Mouse (Mus musculus) heart, adult 11 months (tissue): ENCODE results near the gene Stap2.

Source experiments
- DNase-seq: peaks from one replicate; pipeline ENCODE4 v3.0.0; 2022

Gene Stap2

GRCm38 (mm10) chr17:55957726-55958583 is 47.4 kb downstream of the Stap2 start:
- peak; percentile 81 for DNase-seq

DNA sequence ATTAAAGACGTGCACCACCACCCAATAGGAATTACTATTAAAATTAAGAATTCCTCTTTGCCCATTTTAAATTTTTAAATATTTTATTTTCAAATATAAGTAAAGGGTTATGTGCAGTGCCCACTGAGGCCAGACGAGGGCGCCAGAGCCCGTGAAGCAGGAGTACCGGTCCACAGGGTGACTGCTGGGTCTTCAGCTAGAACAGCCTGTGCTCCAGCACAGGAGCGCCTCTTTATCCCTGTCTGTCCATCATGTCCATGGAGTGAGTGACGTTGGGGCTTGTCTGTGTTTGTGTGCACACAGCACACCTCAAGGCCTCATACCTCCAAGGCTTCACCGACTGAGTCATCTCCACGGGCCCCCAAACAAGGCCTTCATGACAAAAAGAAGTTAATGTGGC is 48.2 kb downstream of the Stap2 start:
- DNase-seq, result peak; percentile 95

DNA sequence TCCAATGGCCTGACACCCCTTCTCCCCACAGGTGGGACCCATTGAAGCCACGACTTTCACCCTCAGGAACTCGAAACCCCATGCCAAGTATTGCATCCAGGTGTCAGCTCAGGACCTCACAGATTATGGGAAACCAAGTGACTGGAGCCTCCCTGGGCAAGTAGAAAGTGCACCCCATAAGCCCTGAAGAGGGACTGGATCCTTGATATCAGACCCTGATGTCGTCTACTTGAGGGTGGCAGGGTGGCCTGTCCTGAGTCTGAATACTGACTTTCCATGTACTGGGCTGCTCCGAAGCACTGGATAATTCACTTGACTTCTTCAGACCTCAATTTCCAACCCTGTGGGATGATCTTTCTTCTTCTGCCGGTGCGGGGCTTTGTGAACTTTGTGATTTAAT is 48.8 kb downstream of the Stap2 start:
- DNase-seq, result peak; percentile 88

DNA sequence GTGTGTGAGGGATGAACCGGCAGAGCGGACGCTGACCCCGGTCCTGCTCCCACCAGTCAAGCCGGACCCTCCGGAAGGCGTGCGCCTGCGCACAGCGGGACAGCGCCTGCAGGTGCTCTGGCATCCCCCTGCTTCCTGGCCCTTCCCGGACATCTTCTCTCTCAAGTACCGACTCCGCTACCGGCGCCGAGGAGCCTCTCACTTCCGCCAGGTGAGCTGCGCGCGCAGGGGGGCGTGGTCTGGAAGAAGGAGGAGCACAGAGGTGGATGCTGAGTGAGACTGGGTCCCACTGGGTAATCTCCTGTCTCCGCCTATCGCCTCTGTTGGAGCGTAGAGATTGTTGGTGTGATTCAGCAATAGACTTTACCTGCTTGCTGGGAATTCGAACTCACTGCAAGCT is 49.3 kb downstream of the Stap2 start:
- peak; percentile 94 for DNase-seq

- peak; percentile 87 for DNase-seq
These were observed 51.2 kb downstream of the Stap2 start for GRCm38 (mm10) chr17:55954229-55954628.

DNA sequence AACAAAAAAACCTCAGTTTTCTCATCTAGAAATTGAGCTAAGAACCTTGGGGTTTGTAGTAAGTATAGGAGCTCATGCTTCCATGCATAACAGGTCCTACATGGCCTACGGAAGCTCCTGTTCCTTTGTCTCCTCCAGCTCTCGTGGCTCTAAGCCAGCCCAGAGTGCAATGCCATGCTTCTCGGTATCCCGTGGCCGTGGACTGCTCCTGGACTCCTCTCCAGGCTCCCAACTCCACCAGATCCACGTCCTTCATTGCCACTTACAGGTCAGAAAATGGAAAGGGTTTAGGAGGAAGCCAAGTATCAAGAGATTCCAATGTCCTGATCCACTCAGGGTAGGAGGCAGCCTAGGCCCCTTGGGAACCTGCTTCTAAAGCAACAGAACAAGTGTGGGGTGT is 51.6 kb downstream of the Stap2 start:
- peak; percentile 82 for DNase-seq

- DNase-seq, result peak; percentile 96
These were observed 52.8 kb downstream of the Stap2 start, which contains the start of gene Ebi3 for GRCm38 (mm10) chr17:55952447-55953027. Gene Ebi3 (plus strand): TSS chr17:55952640.

DNA sequence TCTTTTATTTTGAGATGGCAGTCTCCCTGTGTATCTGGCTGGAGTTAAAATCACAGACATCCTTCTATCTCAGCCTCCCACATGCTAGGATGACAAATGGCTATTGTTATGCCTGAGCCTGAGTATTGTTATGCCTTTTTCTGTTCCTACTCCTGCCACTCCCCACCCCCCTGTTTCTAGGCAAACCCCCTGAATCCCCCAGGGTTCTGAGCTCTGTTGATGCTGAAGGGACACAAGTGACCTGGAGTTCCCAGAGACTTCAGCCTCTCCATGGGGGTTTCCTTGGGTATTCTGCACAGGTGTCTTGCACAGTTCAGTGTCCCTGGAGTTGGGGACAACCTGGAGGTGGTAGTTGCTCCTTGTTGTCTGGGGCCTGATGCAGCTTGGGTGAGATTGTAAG is 53.3 kb downstream of the Stap2 start:
- DNase-seq, result no peak

DNA sequence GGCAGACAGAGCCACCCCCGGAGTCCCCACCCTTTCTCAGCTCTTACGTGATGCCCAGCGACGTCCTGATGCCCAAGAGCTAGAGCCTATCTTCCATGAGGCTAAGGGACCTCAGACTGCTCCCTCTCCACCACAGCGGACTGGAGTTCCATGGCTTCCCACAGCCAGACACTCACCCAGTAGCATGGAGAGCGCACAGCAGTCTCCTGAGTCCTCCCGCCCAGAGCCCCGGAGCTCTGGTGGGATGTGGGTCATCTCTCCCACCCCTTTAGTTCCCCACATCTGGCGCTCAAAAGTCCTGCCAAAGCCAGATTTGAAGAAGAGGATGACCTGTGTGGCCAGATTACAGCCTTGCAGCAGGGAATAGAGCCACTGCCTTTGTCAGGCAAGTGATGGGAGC is 54.8 kb downstream of the Stap2 start:
- DNase-seq, result peak; percentile 90

- DNase-seq, result no peak
These were observed 56.0 kb downstream of the Stap2 start, which contains the start of gene Zfp119b for GRCm38 (mm10) chr17:55949400-55949799. Gene Zfp119b (minus strand): TSS chr17:55949500.

DNA sequence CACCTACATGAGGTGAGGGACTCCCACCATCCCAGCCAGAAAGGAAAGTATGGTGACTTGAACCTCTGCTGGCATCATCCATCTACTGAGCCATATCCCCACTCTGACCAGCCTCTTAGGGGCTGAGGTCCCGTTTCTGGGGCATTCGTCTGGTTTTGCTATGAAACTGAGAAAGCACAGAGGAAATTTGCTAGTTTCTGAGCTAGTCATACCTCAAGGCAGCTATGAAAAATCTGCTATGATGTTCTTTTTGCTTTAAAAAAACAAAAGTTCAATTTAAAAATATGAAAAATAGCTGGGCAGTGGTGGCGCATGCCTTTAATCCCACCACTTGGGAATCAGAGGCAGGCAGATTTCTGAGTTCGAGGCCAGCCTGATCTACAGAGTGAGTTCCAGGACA is 56.7 kb downstream of the Stap2 start:
- DNase-seq, result no peak
